Mouse (Mus musculus) CH12.LX (cell line): ENCODE results near the gene Acvr1c. TPM values are rescaled to one million over a fixed set of nuclear protein-coding genes. Genes with fewer than 3 reads are reported as not detected.

Experiments
- DNase-seq: peaks from one replicate; pipeline ENCODE4 v3.0.0-alpha.2; 2013; ENCODE audit errors: extremely low read depth
- H3K27ac ChIP-seq: 2 replicates; pipeline ENCODE4 v1.5.1; 2012; ENCODE audit warnings: low read depth, mild to moderate bottlenecking, control low read depth, moderate library complexity; ENCODE audit not compliant: insufficient read depth
- H3K27me3 ChIP-seq: replicated peaks from 2 replicates; pipeline ENCODE3; 2012; ENCODE audit warnings: inconsistent platforms
- H3K36me3 ChIP-seq, 2 experiments: replicated peaks in 1 of 2; 2 replicates each; pipeline versions ENCODE3 to v1.6.1; 2012; ENCODE audit warnings: inconsistent platforms in 1 of 2, low read length in 1 of 2, mild to moderate bottlenecking in 1 of 2, mixed read lengths in 1 of 2, moderate library complexity in 1 of 2; ENCODE audit not compliant: control insufficient read depth in 1 of 2, insufficient read depth in 1 of 2
- H3K4me1 ChIP-seq, 2 experiments: 2 replicates each; pipeline ENCODE4 v1.6.1; 2012; ENCODE audit warnings: inconsistent platforms in 1 of 2, moderate library complexity in 1 of 2; ENCODE audit not compliant: insufficient read depth in 2 of 2, control insufficient read depth in 1 of 2
- H3K4me2 ChIP-seq: 2 replicates; pipeline ENCODE4 v1.6.1; 2012; ENCODE audit warnings: low read depth, mild to moderate bottlenecking, control low read depth; ENCODE audit not compliant: poor library complexity, insufficient read depth, severe bottlenecking
- H3K4me3 ChIP-seq, 3 experiments: fragments of 150-350 bp in 1 of 3; sonication (generic) in 1 of 3; replicated peaks in 1 of 3; 2 replicates each; pipeline versions ENCODE3 to v1.5.1; 2011 to 2012; ENCODE audit warnings: low read depth in 2 of 3, low read length in 2 of 3, mild to moderate bottlenecking in 2 of 3, moderate library complexity in 2 of 3, control low read depth in 1 of 3, improper control_type of control experiment in 1 of 3, inconsistent platforms in 1 of 3, mixed read lengths in 1 of 3; ENCODE audit not compliant: poor library complexity in 1 of 3
- H3K79me2 ChIP-seq: replicated peaks from 2 replicates; pipeline ENCODE4 v1.6.1; 2012; ENCODE audit warnings: mild to moderate bottlenecking, moderate library complexity; ENCODE audit not compliant: control insufficient read depth, poor library complexity, insufficient read depth, severe bottlenecking; ENCODE audit errors: extremely low read depth
- H3K9ac ChIP-seq: 2 replicates; pipeline ENCODE4 v1.6.1; 2012; ENCODE audit warnings: low read depth, mild to moderate bottlenecking, control low read depth, moderate library complexity; ENCODE audit not compliant: insufficient read depth
- H3K9me3 ChIP-seq: replicated peaks from 2 replicates; pipeline ENCODE3; 2012; ENCODE audit warnings: low read length, inconsistent platforms, mixed read lengths
- BHLHE40 ChIP-seq: IDR thresholded peaks from 2 replicates; pipeline ENCODE4 v1.6.1; 2011; ENCODE audit warnings: mild to moderate bottlenecking, low read depth, low read length, improper control_type of control experiment
- CHD2 ChIP-seq: IDR thresholded peaks from 2 replicates; pipeline ENCODE4 v1.6.1; 2011; ENCODE audit warnings: low read length, improper control_type of control experiment
- ETS1 ChIP-seq: conservative IDR thresholded peaks from 2 replicates; pipeline ENCODE4 v1.6.1; 2012; ENCODE audit warnings: low read depth, mild to moderate bottlenecking, inconsistent platforms, low read length, improper control_type of control experiment, moderate library complexity
- GABPA ChIP-seq: IDR thresholded peaks from 2 replicates; pipeline ENCODE4 v1.6.1; 2012; ENCODE audit warnings: low read depth, low read length, improper control_type of control experiment, inconsistent platforms; ENCODE audit not compliant: insufficient replicate concordance
- HCFC1 ChIP-seq: IDR thresholded peaks from 2 replicates; pipeline ENCODE4 v1.6.1; 2012; ENCODE audit warnings: low read depth, mild to moderate bottlenecking, inconsistent platforms, low read length, improper control_type of control experiment
- JUND ChIP-seq: conservative IDR thresholded peaks from 2 replicates; pipeline ENCODE4 v1.6.1; 2011; ENCODE audit warnings: low read depth, low read length, improper control_type of control experiment
- MAX ChIP-seq: IDR thresholded peaks from 2 replicates; pipeline ENCODE4 v1.6.1; 2011; ENCODE audit warnings: low read length, improper control_type of control experiment
- MAZ ChIP-seq: IDR thresholded peaks from 2 replicates; pipeline ENCODE4 v1.6.1; 2012; ENCODE audit warnings: low read depth, mild to moderate bottlenecking, inconsistent platforms, low read length, improper control_type of control experiment, moderate library complexity
- MEF2A ChIP-seq: IDR thresholded peaks from 2 replicates; pipeline ENCODE4 v1.6.1; 2014; ENCODE audit warnings: low read depth, mild to moderate bottlenecking, inconsistent platforms, low read length, improper control_type of control experiment, borderline replicate concordance
- MYC ChIP-seq: IDR thresholded peaks from 2 replicates; pipeline ENCODE4 v1.6.1; 2011; ENCODE audit warnings: low read depth, mild to moderate bottlenecking, improper control_type of control experiment, low read length
- NELFE ChIP-seq: IDR thresholded peaks from 2 replicates; pipeline ENCODE4 v1.6.1; 2011; ENCODE audit warnings: low read depth, low read length, improper control_type of control experiment
- PAX5 ChIP-seq: IDR thresholded peaks from 2 replicates; pipeline ENCODE4 v1.6.1; 2012; ENCODE audit warnings: low read length, inconsistent platforms, mixed read lengths
- POLR2A ChIP-seq: IDR thresholded peaks from 2 replicates; pipeline ENCODE4 v1.6.1; 2011; ENCODE audit warnings: low read depth, mild to moderate bottlenecking, improper control_type of control experiment, low read length
- POLR2AphosphoS2 ChIP-seq: IDR thresholded peaks from 2 replicates; pipeline ENCODE4 v1.6.1; 2011; ENCODE audit warnings: low read depth, low read length, improper control_type of control experiment
- RAD21 ChIP-seq: IDR thresholded peaks from 2 replicates; pipeline ENCODE4 v1.6.1; 2011; ENCODE audit warnings: low read depth, mild to moderate bottlenecking, low read length, improper control_type of control experiment, moderate library complexity
- SMC3 ChIP-seq: IDR thresholded peaks from 2 replicates; pipeline ENCODE4 v1.6.1; 2011; ENCODE audit warnings: low read depth, low read length, improper control_type of control experiment
- TBP ChIP-seq: conservative IDR thresholded peaks from 2 replicates; pipeline ENCODE4 v1.6.1; 2011; ENCODE audit warnings: low read depth, low read length, improper control_type of control experiment
- TCF12 ChIP-seq: IDR thresholded peaks from 2 replicates; pipeline ENCODE4 v1.6.1; 2014; ENCODE audit warnings: low read depth, mild to moderate bottlenecking, inconsistent platforms, low read length, improper control_type of control experiment
- UBTF ChIP-seq: IDR thresholded peaks from 2 replicates; pipeline ENCODE4 v1.6.1; 2012; ENCODE audit warnings: low read depth, mild to moderate bottlenecking, inconsistent platforms, low read length, improper control_type of control experiment, moderate library complexity
- USF1 ChIP-seq: IDR thresholded peaks from 2 replicates; pipeline ENCODE4 v1.6.1; 2014; ENCODE audit warnings: low read depth, mild to moderate bottlenecking, inconsistent platforms, low read length, improper control_type of control experiment
- ZC3H11A ChIP-seq: IDR thresholded peaks from 2 replicates; pipeline ENCODE4 v1.6.1; 2012; ENCODE audit warnings: low read depth, mild to moderate bottlenecking, inconsistent platforms, low read length, improper control_type of control experiment
- ZMIZ1 ChIP-seq: IDR thresholded peaks from 2 replicates; pipeline ENCODE4 v1.6.1; 2012; ENCODE audit warnings: low read depth, mild to moderate bottlenecking, inconsistent platforms, low read length, improper control_type of control experiment
- dilution Hi-C: fragments of 300-500 bp; cut with MboI; formaldehyde crosslinking; loops from 2 replicates; pipeline ENCODE4 v1.14.3; 2020; ENCODE audit warnings: low sequenced_read_pairs; ENCODE audit not compliant: extremely low pct_unique_long_range_greater_than_20kb, extremely low pct_ligation_motif_present
- in situ Hi-C: fragments of 300-500 bp; cut with MboI; formaldehyde crosslinking; loops from 3 replicates; pipeline ENCODE4 v1.14.3; 2019; ENCODE audit warnings: low sequenced_read_pairs, low pct_ligation_motif_present, low pct_unique_long_range_greater_than_20kb, mixed read lengths
- polyA plus RNA-seq: library from polyadenylated mRNA; unstranded; fragments of >175 nt; gene quantifications from 2 replicates; pipeline ENCODE4 v1.2.1, GENCODE M21; 2012; ENCODE audit warnings: low read depth; ENCODE audit not compliant: insufficient read length
- total RNA-seq, 2 experiments: library from RNA; depleted of rRNA; stranded (reverse); fragments of 300-350 nt in 1 of 2; fragments of >200 nt in 1 of 2; gene quantifications; 2 replicates each; pipeline ENCODE4 v1.2.3; 2012 to 2014

Acvr1c gene
- total RNA-seq (2012; rRNA removed) (not detected in 2 replicates), total RNA-seq (2014; rRNA removed) (0.03 and 0.05 TPM in 2 replicates), polyA plus RNA-seq (0.21 and 0.48 TPM in 2 replicates)

GRCm38 (mm10) chr2:58357414-58358131 lies at the start of gene Acvr1c:
TSS of gene Acvr1c (minus strand) at chr2:58357895.
- H3K4me2 ChIP-seq = no peak within 1 kb of the TSS
- no peak for TF ChIP-seq ETS1
- no peak for TF ChIP-seq RAD21
- TF ChIP-seq GABPA = no peak
- TF ChIP-seq USF1 = no peak
- H3K4me1 ChIP-seq = no peaks in the 10 kb centered on the region
- no peaks in the 10 kb centered on the region for H3K9me3 ChIP-seq
- H3K9ac ChIP-seq = no peak within 1 kb of the TSS
- no peak within 1 kb of the TSS for H3K27ac ChIP-seq
- no peak within 1 kb of the TSS for H3K4me3 ChIP-seq
- no peak for DNase-seq
- H3K36me3 ChIP-seq = no peaks in the 10 kb centered on the region
- H3K27me3 ChIP-seq = no peaks in the 10 kb centered on the region
- in situ Hi-C loops (no loop called here), dilution Hi-C loops (no loop called here)
- H3K79me2 ChIP-seq = no peaks in the 10 kb centered on the region

DNA sequence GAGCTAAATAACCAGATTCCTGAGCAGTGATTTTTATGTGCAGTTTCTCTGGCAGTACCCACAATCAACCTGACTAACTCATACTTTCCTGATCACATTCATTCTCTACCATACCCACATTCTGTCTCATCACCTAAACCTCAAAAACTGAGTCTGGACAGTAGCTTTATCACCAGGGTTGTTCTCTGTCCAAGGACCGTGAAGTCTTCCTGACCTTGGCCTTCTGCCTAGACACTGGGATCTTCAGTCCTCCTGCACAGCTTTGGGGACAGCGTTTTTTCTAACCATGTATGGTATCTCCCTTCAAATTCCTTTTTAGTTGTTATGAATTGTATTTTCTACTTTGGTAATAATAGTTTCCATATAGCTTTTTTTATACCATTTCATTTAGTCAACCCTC lies 45.8 kb upstream of the Acvr1c start:
- in situ Hi-C loops = no loop called here
- H3K4me2 ChIP-seq = no peak overlapping the region
- no peaks in the 10 kb centered on the region for H3K27me3 ChIP-seq
- H3K27ac ChIP-seq = no peak overlapping the region
- no peak overlapping the region for H3K4me3 ChIP-seq
- no peaks in the 10 kb centered on the region for H3K36me3 ChIP-seq
- no peaks in the 10 kb centered on the region for H3K79me2 ChIP-seq
- no peaks in the 10 kb centered on the region for H3K9me3 ChIP-seq
- TF ChIP-seq NELFE (no peak), MEF2A (no peak), ETS1 (no peak), ZMIZ1 (no peak), MYC (no peak), MAX (no peak), BHLHE40 (no peak), TCF12 (no peak), CHD2 (no peak), HCFC1 (no peak), JUND (no peak), USF1 (no peak), POLR2AphosphoS2 (no peak), POLR2A (no peak), ZC3H11A (no peak), PAX5 (no peak), SMC3 (no peak), TBP (no peak), MAZ (no peak), UBTF (no peak)
- TF ChIP-seq, all 38 proteins: peak for 0
- DNase-seq = no peak
- Histone ChIP-seq H3K9ac (no peak overlapping the region), H3K4me1 (no peaks in the 10 kb centered on the region)
- dilution Hi-C loops = no loop called here
